Mouse (Mus musculus) neural tube, embryonic 14.5 days (tissue): Measurements from ENCODE around the gene Tctex1d2. TPM values are rescaled to one million over a fixed set of nuclear protein-coding genes. Genes with fewer than 3 reads are reported as not detected.

Experiments used
- ATAC-seq: fragments of 200-750 bp; cut with Nextera tagmentation; 2 replicates; pipeline ENCODE4 v1.8.0; 2017; ENCODE audit warnings: low read depth, mild to moderate bottlenecking, moderate TSS enrichment, moderate library complexity
- H3K27ac ChIP-seq: fragments of 300-500 bp; sonication (generic); 2 replicates; pipeline ENCODE4 v1.5.1; 2014; ENCODE audit warnings: low read depth, mild to moderate bottlenecking, control low read depth, low read length, moderate library complexity, mixed read lengths
- H3K27me3 ChIP-seq: fragments of 300-500 bp; sonication (generic); 2 replicates; pipeline ENCODE4 v1.6.1; 2014; ENCODE audit warnings: low read length; ENCODE audit not compliant: control insufficient read depth, insufficient read depth
- H3K36me3 ChIP-seq: fragments of 300-500 bp; sonication (generic); 2 replicates; pipeline ENCODE4 v1.6.1; 2014; ENCODE audit warnings: low read length, mixed read lengths; ENCODE audit not compliant: control insufficient read depth, insufficient read depth
- H3K4me1 ChIP-seq: fragments of 300-500 bp; sonication (generic); 2 replicates; pipeline ENCODE4 v1.6.1; 2014; ENCODE audit warnings: low read length; ENCODE audit not compliant: control insufficient read depth, insufficient read depth
- H3K4me2 ChIP-seq: fragments of 300-500 bp; sonication (generic); 2 replicates; pipeline ENCODE4 v1.6.1; 2014; ENCODE audit warnings: mild to moderate bottlenecking, low read depth, low read length, control low read depth
- H3K4me3 ChIP-seq: fragments of 300-500 bp; sonication (generic); 2 replicates; pipeline ENCODE4 v1.5.1; 2014; ENCODE audit warnings: low read depth, low read length, control low read depth, mixed read lengths
- H3K9ac ChIP-seq: fragments of 300-500 bp; sonication (generic); replicated peaks from 2 replicates; pipeline ENCODE4 v1.6.1; 2014; ENCODE audit warnings: low read depth, mild to moderate bottlenecking, control low read depth, low read length, mixed read lengths
- H3K9me3 ChIP-seq: fragments of 300-500 bp; sonication (generic); 2 replicates; pipeline ENCODE4 v1.6.1; 2016; ENCODE audit warnings: low read length; ENCODE audit not compliant: control insufficient read depth
- WGBS: fragments of 180-500 bp; shearing (Covaris S2); extraction: QIAGEN DNeasy Blood & Tissue Kit; methylation state at CpG from one replicate; pipeline ENCODE4 v1.1.7; 2014; 5-methylcytosine and 5-hydroxymethylcytosine counted together
- polyA plus RNA-seq: library from polyadenylated mRNA; unstranded; fragments of >200 nt; fragmentation: Nextera tagmentation; extraction: Ambion mirVana; gene quantifications from 2 replicates; pipeline ENCODE4 v1.2.1, GENCODE M21; 2014

Gene Tctex1d2
- polyA plus RNA-seq, 1 experiment from 2014 or later = 41.2 TPM

DNA sequence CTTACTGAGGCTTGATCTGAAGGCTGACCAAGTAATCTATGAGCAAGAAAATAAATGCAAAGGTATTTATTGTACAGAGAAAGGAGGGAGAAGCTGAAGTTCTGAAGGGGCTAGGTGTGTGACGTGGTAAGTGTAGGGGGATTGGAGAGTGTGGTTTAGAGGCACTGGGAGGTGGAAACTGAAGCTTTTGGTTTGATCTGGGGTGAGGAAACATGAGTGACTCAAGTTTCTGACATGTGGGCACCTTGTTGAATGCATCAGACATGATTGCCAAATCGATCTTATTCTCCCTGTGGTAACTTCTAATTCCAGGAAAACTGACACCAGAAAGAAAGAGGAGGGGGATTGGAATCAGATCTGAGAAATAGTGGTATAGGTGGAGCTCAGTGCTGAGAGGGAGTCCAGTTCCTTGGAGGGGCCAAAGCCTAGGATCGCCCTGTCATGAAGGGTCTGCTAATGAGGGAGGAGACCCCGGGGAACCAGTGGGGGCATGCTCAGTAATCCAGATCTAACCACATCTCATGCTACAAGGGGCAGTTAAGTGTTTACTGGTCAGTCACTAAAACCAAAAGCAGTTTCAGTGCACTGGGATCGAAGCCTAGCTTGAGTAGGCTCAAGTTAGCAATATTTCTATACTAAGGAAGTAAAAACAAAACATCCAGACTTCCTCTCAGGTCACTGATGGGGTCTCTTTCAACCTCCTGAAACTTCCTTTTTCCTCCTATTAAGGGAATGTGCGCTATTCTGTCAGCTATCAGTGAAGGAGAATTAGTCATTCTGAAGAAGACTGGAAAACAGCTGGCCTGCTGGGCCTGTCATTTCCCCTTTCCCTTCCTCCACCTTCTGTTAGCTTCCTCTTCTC is 23.6 kb upstream of the Tctex1d2 start:
- Histone ChIP-seq H3K4me3 (no peak overlapping the region), H3K9ac (no peak overlapping the region), H3K4me1 (no peaks in the 10 kb centered on the region), H3K36me3 (peaks cover 3% of the 10 kb centered on the region; the same call in 1 of the 2 replicates), H3K27ac (no peak overlapping the region), H3K27me3 (no peaks in the 10 kb centered on the region), H3K9me3 (no peaks in the 10 kb centered on the region), H3K4me2 (no peak overlapping the region)
- ATAC-seq = no peak
- WGBS = 73% methylated on average over 6 of the region's 6 CpGs

DNA sequence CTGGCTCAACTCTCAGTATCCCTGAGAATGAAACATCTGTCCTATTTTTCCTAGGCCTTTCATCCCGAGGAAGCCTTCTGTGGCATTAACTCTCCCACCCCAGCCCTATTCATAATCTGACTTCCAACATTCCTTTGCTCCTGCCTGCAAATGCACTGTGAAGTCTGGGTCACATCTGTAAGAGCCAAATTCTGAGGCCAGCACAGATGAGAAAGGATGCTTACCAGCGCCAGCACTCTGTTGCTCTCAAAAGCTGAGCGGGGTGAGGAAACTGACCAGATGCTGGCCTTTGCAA is 23.0 kb upstream of the Tctex1d2 start:
- Histone ChIP-seq H3K27ac (no peak overlapping the region), H3K9ac (no peak overlapping the region), H3K4me1 (no peaks in the 10 kb centered on the region), H3K4me3 (no peak overlapping the region), H3K36me3 (peaks cover 3% of the 10 kb centered on the region; the same call in 1 of the 2 replicates), H3K4me2 (no peak overlapping the region), H3K27me3 (no peaks in the 10 kb centered on the region), H3K9me3 (no peaks in the 10 kb centered on the region)
- ATAC-seq = no peak
- 74% methylated on average over 3 of the region's 3 CpGs for WGBS

DNA sequence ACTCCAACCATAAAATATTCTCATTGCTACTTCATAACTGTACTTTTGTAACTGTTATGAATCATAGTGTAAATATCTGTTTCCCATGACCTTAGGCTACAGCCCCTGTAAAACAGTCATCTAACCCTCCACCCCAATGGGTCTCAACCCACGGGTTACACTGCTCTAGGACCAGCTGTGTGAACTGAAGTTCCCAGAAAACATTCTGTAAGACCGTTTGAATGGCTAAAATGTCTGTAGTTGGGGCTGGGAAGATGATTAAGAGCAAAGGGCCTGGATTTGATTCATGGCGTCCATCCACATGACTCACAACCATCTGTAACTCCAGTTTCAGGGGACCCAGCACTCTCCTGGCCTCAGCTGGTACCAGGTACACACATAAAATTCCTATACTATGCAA is 21.3 kb upstream of the Tctex1d2 start:
- Histone ChIP-seq H3K4me2 (no peak overlapping the region), H3K4me3 (no peak overlapping the region), H3K27ac (no peak overlapping the region), H3K9ac (no peak overlapping the region), H3K4me1 (no peaks in the 10 kb centered on the region), H3K9me3 (no peaks in the 10 kb centered on the region), H3K27me3 (no peaks in the 10 kb centered on the region), H3K36me3 (peaks cover under 1% of the 10 kb centered on the region; the same call in 1 of the 2 replicates)
- ATAC-seq = no peak
- 80% methylated on average over 3 of the region's 3 CpGs for WGBS

DNA sequence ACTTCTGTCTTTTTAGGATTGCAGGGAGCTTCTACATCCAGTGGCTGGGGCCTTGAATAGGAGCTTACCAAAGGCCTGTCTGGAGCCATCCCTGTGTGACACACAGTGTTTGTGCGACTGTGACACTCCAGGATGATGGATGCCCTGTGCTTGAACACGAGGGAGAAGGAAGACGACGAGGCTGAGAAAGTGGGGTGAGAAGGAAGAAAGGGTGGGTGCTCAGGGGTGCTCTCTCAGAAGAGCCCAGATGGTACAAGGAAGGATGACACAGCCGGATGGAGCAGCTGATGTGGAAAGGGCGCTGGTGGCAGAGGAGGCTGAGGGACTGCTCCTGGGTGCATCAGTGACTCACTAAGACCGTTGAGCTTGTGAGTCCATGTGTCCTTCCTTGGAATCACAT is 19.2 kb upstream of the Tctex1d2 start, which contains the start of gene Tm4sf19:
TSS of gene Tm4sf19 (plus strand) at position 240 of the 400 bp plus-strand sequence.
- 85% methylated on average over 7 of the region's 7 CpGs for WGBS
- H3K27ac ChIP-seq = no peak within 1 kb of the TSS
- no peaks in the 10 kb centered on the region for H3K4me1 ChIP-seq
- no peak within 1 kb of the TSS for H3K9ac ChIP-seq
- H3K9me3 ChIP-seq = no peaks in the 10 kb centered on the region
- no peak for ATAC-seq
- H3K36me3 ChIP-seq = no peaks in the 10 kb centered on the region
- no peaks in the 10 kb centered on the region for H3K27me3 ChIP-seq
- no peak within 1 kb of the TSS for H3K4me2 ChIP-seq
- no peak within 1 kb of the TSS for H3K4me3 ChIP-seq

DNA sequence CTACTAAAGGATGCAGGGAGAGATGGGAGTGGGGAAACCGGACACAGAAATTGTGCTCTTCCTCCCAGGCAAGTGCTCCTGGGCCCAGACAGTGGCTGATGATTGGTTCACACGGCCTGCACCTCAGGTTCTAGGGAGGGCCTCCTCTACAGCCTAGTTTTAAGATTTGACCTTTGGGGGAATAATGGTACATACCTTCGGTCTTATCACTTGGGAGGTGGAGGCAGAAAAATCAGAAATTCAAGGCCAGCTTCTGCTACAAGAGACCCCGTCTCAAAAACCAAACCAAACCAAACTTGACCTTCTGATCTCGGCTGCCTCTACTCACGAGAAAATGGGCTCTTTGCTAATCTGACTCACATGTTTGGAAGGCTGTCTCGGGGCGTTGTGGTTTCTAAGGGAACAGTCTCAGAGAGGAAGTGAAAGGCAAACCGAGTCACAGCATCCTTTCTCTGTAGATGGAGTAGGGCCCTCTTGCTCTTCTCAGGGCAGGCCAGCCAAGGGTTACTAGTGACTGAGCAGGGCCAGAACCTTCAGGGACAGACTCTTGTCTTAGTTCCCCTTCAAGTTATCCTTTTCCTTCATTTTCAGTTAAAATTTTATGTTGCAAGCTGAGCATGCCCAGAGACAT is 18.1 kb upstream of the Tctex1d2 start:
- no peaks in the 10 kb centered on the region for H3K9me3 ChIP-seq
- WGBS = 84% methylated on average over 9 of the region's 9 CpGs
- H3K9ac ChIP-seq = no peak overlapping the region
- no peak overlapping the region for H3K27ac ChIP-seq
- ATAC-seq = no peak
- no peaks in the 10 kb centered on the region for H3K4me1 ChIP-seq
- H3K36me3 ChIP-seq = no peaks in the 10 kb centered on the region
- no peaks in the 10 kb centered on the region for H3K27me3 ChIP-seq
- H3K4me3 ChIP-seq = no peak overlapping the region
- H3K4me2 ChIP-seq = no peak overlapping the region

DNA sequence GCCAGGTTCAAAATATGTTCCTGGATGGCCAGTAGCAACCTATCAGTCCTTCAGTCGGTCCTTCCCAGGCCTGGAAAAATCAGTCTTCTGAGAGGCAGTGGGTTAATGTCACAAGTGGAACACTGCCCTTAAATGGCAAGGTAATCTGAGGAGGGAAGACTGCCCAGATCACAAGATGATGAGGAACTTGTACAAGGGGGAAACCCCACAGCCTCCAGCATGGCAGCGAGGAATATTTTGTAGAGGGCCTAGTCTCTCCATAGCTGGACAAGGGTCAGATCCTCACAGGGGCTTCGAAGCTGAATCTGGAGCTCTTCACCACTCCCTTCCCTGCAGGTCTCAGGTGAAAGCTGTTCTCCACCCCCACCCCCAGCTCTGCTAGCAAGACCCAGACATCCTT is 16.7 kb upstream of the Tctex1d2 start:
- no peak overlapping the region for H3K9ac ChIP-seq
- no peaks in the 10 kb centered on the region for H3K36me3 ChIP-seq
- H3K4me1 ChIP-seq = no peaks in the 10 kb centered on the region
- ATAC-seq = no peak
- H3K27ac ChIP-seq = no peak overlapping the region
- no peaks in the 10 kb centered on the region for H3K9me3 ChIP-seq
- no peaks in the 10 kb centered on the region for H3K27me3 ChIP-seq
- no peak overlapping the region for H3K4me2 ChIP-seq
- no peak overlapping the region for H3K4me3 ChIP-seq
- WGBS = 90% methylated on average over 3 of the region's 3 CpGs

DNA sequence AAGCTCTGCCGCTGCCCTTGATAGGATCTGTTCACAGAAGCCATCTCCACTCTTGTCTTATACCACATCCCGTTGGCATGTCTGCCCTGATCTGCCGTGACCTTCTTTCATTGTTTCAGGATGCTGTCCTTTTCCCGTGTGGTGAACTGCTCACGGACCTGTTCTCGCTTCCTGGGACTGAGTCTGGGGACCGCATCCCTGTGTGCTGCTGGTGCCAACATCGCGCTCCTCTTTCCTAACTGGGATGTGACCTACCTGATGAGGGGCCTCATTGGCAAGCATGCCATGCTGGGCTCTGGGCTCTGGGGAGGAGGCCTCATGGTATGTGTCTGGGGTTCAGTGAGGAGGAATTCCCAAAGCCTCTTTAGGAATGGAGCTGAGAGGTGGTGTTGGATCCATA is 13.8 kb upstream of the Tctex1d2 start:
- Histone ChIP-seq H3K9me3 (no peaks in the 10 kb centered on the region), H3K9ac (no peak overlapping the region), H3K27ac (no peak overlapping the region), H3K4me1 (no peaks in the 10 kb centered on the region), H3K4me3 (no peak overlapping the region), H3K27me3 (no peaks in the 10 kb centered on the region), H3K4me2 (no peak overlapping the region), H3K36me3 (no peaks in the 10 kb centered on the region)
- no peak for ATAC-seq
- WGBS = 92% methylated on average over 9 of the region's 9 CpGs

DNA sequence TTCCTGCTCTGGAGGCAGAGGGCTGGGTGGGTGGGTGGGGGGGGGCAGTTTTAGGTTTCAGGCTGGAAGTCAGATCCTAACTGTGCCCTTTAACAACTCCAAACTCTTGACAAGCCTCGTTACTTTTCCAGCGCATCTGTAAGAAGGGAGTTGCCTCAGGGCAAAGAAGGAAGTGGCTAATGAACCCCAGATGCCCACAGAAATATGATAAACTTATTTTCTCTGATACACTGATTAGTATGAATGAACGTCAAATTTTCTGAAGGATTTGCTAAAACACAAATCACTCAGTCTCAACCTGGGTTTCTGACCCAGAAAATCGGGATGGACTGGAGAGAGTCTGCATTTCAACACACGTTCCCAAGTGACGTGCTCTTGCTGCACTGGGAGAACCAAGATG is 12.8 kb upstream of the Tctex1d2 start:
- no peak overlapping the region for H3K4me3 ChIP-seq
- WGBS = 89% methylated on average over 6 of the region's 6 CpGs
- H3K27me3 ChIP-seq = no peaks in the 10 kb centered on the region

DNA sequence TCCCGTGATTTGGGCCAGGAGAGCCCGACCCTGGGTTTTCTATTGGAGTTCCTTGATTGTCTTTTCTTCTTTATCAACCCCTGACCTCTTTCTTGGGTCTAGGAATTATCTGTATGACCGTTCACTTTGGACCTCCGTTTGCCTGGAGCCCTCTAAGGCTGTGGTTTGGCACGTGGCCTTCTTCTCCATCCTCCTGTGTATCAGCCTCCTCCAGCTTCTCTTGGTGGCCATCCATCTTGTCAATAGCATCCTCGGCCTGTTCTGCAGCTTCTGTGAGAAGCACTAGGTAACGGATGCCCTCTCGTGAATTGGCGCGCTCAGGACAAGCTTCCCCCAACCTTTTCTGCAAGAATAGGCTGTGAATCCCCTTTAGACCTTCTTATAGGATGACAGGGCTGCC is 11.8 kb upstream of the Tctex1d2 start:
- 85% methylated on average over 10 of the region's 10 CpGs for WGBS
- ATAC-seq = no peak
- Histone ChIP-seq H3K27ac (no peak overlapping the region), H3K4me1 (no peaks in the 10 kb centered on the region), H3K36me3 (no peaks in the 10 kb centered on the region), H3K27me3 (no peaks in the 10 kb centered on the region), H3K4me3 (no peak overlapping the region), H3K9me3 (no peaks in the 10 kb centered on the region), H3K9ac (no peak overlapping the region), H3K4me2 (no peak overlapping the region)

More for the DNA sequence above, 12.8 kb upstream of the Tctex1d2 start:
- H3K4me2 ChIP-seq = no peak overlapping the region
- H3K36me3 ChIP-seq = no peaks in the 10 kb centered on the region
- no peak overlapping the region for H3K9ac ChIP-seq
- ATAC-seq = no peak
- no peaks in the 10 kb centered on the region for H3K9me3 ChIP-seq
- H3K4me1 ChIP-seq = no peaks in the 10 kb centered on the region
- H3K27ac ChIP-seq = no peak overlapping the region
